Mouse (Mus musculus): ENCODE measurements around the gene Itgb6. TPM values are rescaled to one million over a fixed set of nuclear protein-coding genes. Genes with fewer than 3 reads are reported as not detected.

Itgb6 gene
- polyA plus RNA-seq, 1 experiment from 2014 or later, result 0.40 TPM

GRCm38 (mm10) chr2:60739389-60740137, 17.1 kb upstream of the Itgb6 start:
- no peaks in the 10 kb centered on the region for H3K27me3 ChIP-seq (ENCODE audit: control insufficient read depth, insufficient read depth, low read length)
- no peak overlapping the region for H3K9ac ChIP-seq (ENCODE audit: low read length)
- no peak overlapping the region for H3K4me2 ChIP-seq
- no peaks in the 10 kb centered on the region for H3K4me1 ChIP-seq (ENCODE audit: control insufficient read depth, insufficient read depth, low read length)
- ATAC-seq (ENCODE audit: low FRiP score) (no peak), DNase-seq (ENCODE audit: low spot score, missing footprints) (no peak)
- no peak overlapping the region for H3K27ac ChIP-seq (ENCODE audit: low read depth, low read length)
- 77% methylated on average over 10 of the region's 10 CpGs for WGBS
- H3K9me3 ChIP-seq (ENCODE audit: control insufficient read depth, low read length), result no peaks in the 10 kb centered on the region
- no peaks in the 10 kb centered on the region for H3K36me3 ChIP-seq (ENCODE audit: control insufficient read depth, insufficient read depth, low read length)
- H3K4me3 ChIP-seq (ENCODE audit: low read depth, low read length), result no peak overlapping the region

GRCm38 (mm10) chr2:60730929-60731328, 8.5 kb upstream of the Itgb6 start:
- H3K9me3 ChIP-seq (ENCODE audit: control insufficient read depth, low read length), result no peaks in the 10 kb centered on the region
- DNase-seq (ENCODE audit: low spot score, missing footprints) (no peak), ATAC-seq (ENCODE audit: low FRiP score) (no peak)
- WGBS, result 51% methylated on average over 6 of the region's 6 CpGs
- H3K27ac ChIP-seq (ENCODE audit: low read depth, low read length), result no peak overlapping the region
- no peak overlapping the region for H3K4me2 ChIP-seq
- peaks cover 3% of the 10 kb centered on the region; the same call in 1 of the 2 replicates for H3K4me1 ChIP-seq (ENCODE audit: control insufficient read depth, insufficient read depth, low read length)
- H3K27me3 ChIP-seq (ENCODE audit: control insufficient read depth, insufficient read depth, low read length), result no peaks in the 10 kb centered on the region
- no peak overlapping the region for H3K4me3 ChIP-seq (ENCODE audit: low read depth, low read length)
- H3K9ac ChIP-seq (ENCODE audit: low read length), result no peak overlapping the region
- H3K36me3 ChIP-seq (ENCODE audit: control insufficient read depth, insufficient read depth, low read length), result no peaks in the 10 kb centered on the region

DNA sequence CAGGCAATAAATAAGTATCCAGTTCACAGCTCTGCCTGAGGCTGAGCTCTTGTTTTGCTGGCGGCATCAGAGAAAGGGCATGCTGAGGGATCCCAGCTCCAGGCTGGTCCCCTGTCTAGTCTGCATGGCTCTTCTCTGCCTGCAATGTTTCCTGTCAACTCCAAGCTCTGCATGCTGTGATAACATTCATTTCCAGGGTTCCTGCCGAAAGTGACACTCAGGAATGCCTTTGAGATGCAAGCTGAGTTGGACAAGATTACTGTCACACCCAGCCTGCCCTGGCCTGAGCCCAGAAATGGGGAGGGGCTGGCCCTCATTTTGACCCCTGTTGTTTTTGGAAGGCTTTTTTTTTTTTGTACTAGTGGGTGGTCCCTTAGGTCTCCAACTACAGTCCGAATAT, 7.6 kb upstream of the Itgb6 start:
- 14% methylated on average over 3 of the region's 3 CpGs for WGBS
- no peaks in the 10 kb centered on the region for H3K27me3 ChIP-seq (ENCODE audit: control insufficient read depth, insufficient read depth, low read length)
- peaks cover 3% of the 10 kb centered on the region; the same call in 1 of the 2 replicates for H3K4me1 ChIP-seq (ENCODE audit: control insufficient read depth, insufficient read depth, low read length)
- H3K4me3 ChIP-seq (ENCODE audit: low read depth, low read length), result no peak overlapping the region
- ATAC-seq (ENCODE audit: low FRiP score), result no peak
- no peak overlapping the region for H3K27ac ChIP-seq (ENCODE audit: low read depth, low read length)
- no peak overlapping the region for H3K9ac ChIP-seq (ENCODE audit: low read length)
- no peaks in the 10 kb centered on the region for H3K36me3 ChIP-seq (ENCODE audit: control insufficient read depth, insufficient read depth, low read length)
- no peaks in the 10 kb centered on the region for H3K9me3 ChIP-seq (ENCODE audit: control insufficient read depth, low read length)
- H3K4me2 ChIP-seq, result no peak overlapping the region
- DNase-seq (ENCODE audit: low spot score, missing footprints), result no peak

GRCm38 (mm10) chr2:60728902-60729585, 6.6 kb upstream of the Itgb6 start:
- Histone ChIP-seq H3K4me2 (no peak overlapping the region), H3K36me3 (ENCODE audit: control insufficient read depth, insufficient read depth, low read length) (no peaks in the 10 kb centered on the region), H3K9me3 (ENCODE audit: control insufficient read depth, low read length) (no peaks in the 10 kb centered on the region), H3K27me3 (ENCODE audit: control insufficient read depth, insufficient read depth, low read length) (no peaks in the 10 kb centered on the region), H3K9ac (ENCODE audit: low read length) (no peak overlapping the region), H3K27ac (ENCODE audit: low read depth, low read length) (no peak overlapping the region), H3K4me3 (ENCODE audit: low read depth, low read length) (no peak overlapping the region), H3K4me1 (ENCODE audit: control insufficient read depth, insufficient read depth, low read length) (peaks cover 3% of the 10 kb centered on the region; the same call in 1 of the 2 replicates)
- DNase-seq (ENCODE audit: low spot score, missing footprints) (no peak), ATAC-seq (ENCODE audit: low FRiP score) (no peak)
- 80% methylated on average over 10 of the region's 10 CpGs for WGBS

DNA sequence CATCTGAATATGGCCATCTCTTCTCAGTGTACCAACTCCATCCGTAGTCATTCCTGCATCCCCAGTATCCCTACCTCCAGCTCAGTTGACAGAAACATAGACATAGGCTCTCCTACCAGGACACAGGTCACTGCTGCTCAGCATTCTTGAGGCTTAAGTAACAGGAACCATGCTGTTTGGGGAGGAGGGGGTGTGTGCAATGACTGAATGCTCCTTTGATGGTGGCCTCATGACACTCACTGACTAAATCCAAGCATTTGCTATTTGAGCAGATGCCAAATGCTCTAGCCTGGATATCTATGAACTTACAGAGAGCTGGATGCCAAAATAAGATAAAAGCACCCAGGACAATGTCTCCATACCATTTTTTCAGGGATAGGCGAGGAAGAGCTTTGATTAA, 2.2 kb upstream of the Itgb6 start:
- Histone ChIP-seq H3K27me3 (ENCODE audit: control insufficient read depth, insufficient read depth, low read length) (no peaks in the 10 kb centered on the region), H3K9me3 (ENCODE audit: control insufficient read depth, low read length) (no peaks in the 10 kb centered on the region), H3K4me2 (no peak overlapping the region), H3K27ac (ENCODE audit: low read depth, low read length) (no peak overlapping the region), H3K9ac (ENCODE audit: low read length) (no peak overlapping the region), H3K36me3 (ENCODE audit: control insufficient read depth, insufficient read depth, low read length) (no peaks in the 10 kb centered on the region), H3K4me1 (ENCODE audit: control insufficient read depth, insufficient read depth, low read length) (no peaks in the 10 kb centered on the region), H3K4me3 (ENCODE audit: low read depth, low read length) (no peak overlapping the region)
- 74% methylated on average over 2 of the region's 2 CpGs for WGBS
- ATAC-seq (ENCODE audit: low FRiP score) (no peak), DNase-seq (ENCODE audit: low spot score, missing footprints) (no peak)

GRCm38 (mm10) chr2:60722967-60723366, 524 bp upstream of the Itgb6 start:
- ATAC-seq (ENCODE audit: low FRiP score), result no peak
- 94% methylated on average over 3 of the region's 3 CpGs for WGBS

DNA sequence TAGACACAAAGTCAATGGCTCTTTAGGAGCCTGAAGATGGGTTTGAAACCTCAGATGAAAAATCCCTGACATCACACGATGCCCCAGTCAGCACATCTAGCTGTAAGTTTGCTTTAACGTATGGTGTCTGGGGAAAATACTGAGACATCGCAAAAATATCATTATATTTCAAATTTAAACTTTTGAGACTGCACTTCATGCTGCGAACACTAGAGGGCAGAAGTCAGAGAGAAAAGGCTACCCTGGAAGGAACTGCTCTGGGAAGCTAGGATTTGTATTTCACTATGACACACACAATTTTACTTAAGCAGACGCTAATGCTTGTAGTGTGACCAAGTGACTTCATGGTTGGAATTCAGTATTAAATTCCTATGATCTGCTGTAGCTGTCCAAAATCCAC, 1.5 kb downstream of the Itgb6 start:
- no peak overlapping the region for H3K4me2 ChIP-seq
- H3K36me3 ChIP-seq (ENCODE audit: control insufficient read depth, insufficient read depth, low read length), result no peaks in the 10 kb centered on the region
- ATAC-seq (ENCODE audit: low FRiP score) (no peak), DNase-seq (ENCODE audit: low spot score, missing footprints) (peak; percentile 94)
- H3K4me3 ChIP-seq (ENCODE audit: low read depth, low read length), result no peak overlapping the region
- H3K9me3 ChIP-seq (ENCODE audit: control insufficient read depth, low read length), result no peaks in the 10 kb centered on the region
- no peaks in the 10 kb centered on the region for H3K27me3 ChIP-seq (ENCODE audit: control insufficient read depth, insufficient read depth, low read length)
- no peak overlapping the region for H3K9ac ChIP-seq (ENCODE audit: low read length)
- no peaks in the 10 kb centered on the region for H3K4me1 ChIP-seq (ENCODE audit: control insufficient read depth, insufficient read depth, low read length)
- WGBS, result 24% methylated on average over 5 of the region's 5 CpGs
- no peak overlapping the region for H3K27ac ChIP-seq (ENCODE audit: low read depth, low read length)

More at GRCm38 (mm10) chr2:60722967-60723366, 524 bp upstream of the Itgb6 start:
- Histone ChIP-seq H3K36me3 (ENCODE audit: control insufficient read depth, insufficient read depth, low read length) (no peaks in the 10 kb centered on the region), H3K9ac (ENCODE audit: low read length) (no peak overlapping the region), H3K9me3 (ENCODE audit: control insufficient read depth, low read length) (no peaks in the 10 kb centered on the region), H3K4me2 (no peak overlapping the region), H3K4me1 (ENCODE audit: control insufficient read depth, insufficient read depth, low read length) (no peaks in the 10 kb centered on the region), H3K27ac (ENCODE audit: low read depth, low read length) (no peak overlapping the region), H3K27me3 (ENCODE audit: control insufficient read depth, insufficient read depth, low read length) (no peaks in the 10 kb centered on the region), H3K4me3 (ENCODE audit: low read depth, low read length) (no peak overlapping the region)
- DNase-seq (ENCODE audit: low spot score, missing footprints), result no peak

DNA sequence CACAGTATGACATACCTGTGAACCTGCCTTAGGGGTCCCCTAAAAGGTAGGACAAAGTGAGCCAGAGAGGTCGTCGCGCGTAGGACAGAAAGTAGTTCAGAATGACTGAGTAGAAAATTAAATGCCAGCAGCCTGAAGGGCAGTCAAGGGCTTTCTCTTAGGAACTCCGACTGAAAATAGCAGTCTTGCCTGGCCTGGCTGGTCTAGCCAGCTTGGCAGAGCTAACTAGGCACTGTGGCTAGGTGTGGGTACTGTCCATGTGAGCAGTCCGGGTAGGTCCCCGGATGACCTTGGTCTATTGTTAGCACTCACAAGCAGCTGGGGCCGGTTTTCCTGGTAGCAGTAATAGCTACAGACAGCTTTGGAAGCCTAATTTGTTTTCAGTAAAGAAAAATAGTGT, 2.2 kb downstream of the Itgb6 start:
- H3K27ac ChIP-seq (ENCODE audit: low read depth, low read length), result no peak overlapping the region
- H3K4me2 ChIP-seq, result no peak overlapping the region
- peaks cover 2% of the 10 kb centered on the region; the same call in 1 of the 2 replicates for H3K4me1 ChIP-seq (ENCODE audit: control insufficient read depth, insufficient read depth, low read length)
- DNase-seq (ENCODE audit: low spot score, missing footprints) (no peak), ATAC-seq (ENCODE audit: low FRiP score) (no peak)
- no peaks in the 10 kb centered on the region for H3K9me3 ChIP-seq (ENCODE audit: control insufficient read depth, low read length)
- no peaks in the 10 kb centered on the region for H3K36me3 ChIP-seq (ENCODE audit: control insufficient read depth, insufficient read depth, low read length)
- H3K9ac ChIP-seq (ENCODE audit: low read length), result no peak overlapping the region
- WGBS, result 74% methylated on average over 8 of the region's 8 CpGs
- no peaks in the 10 kb centered on the region for H3K27me3 ChIP-seq (ENCODE audit: control insufficient read depth, insufficient read depth, low read length)
- H3K4me3 ChIP-seq (ENCODE audit: low read depth, low read length), result no peak overlapping the region

DNA sequence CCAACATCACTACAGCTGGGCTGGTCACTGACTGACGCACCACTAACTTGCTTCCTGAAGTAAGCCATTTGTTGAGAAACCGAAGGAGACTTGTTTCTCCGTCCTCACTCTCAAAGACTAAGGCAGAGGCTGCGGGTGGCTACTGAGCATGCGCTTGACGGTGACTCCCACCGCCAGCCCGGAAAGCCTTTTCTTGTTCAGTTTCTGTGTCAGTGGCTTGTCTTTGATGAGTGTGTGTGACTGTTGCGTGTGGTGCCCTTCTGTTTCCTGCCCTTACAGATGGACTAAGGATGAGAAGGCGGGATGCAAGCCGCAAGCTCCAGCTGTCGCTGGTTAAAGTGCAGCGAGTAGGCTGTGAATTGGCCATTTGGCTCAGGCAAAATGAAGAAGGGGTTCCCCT, 5.1 kb downstream of the Itgb6 start:
- no peak for ATAC-seq (ENCODE audit: low FRiP score)
- DNase-seq (ENCODE audit: low spot score, missing footprints), result no peak
- no peak overlapping the region for H3K4me2 ChIP-seq
- no peaks in the 10 kb centered on the region for H3K27me3 ChIP-seq (ENCODE audit: control insufficient read depth, insufficient read depth, low read length)
- H3K4me1 ChIP-seq (ENCODE audit: control insufficient read depth, insufficient read depth, low read length), result peaks cover 4% of the 10 kb centered on the region; the same call in 1 of the 2 replicates
- H3K4me3 ChIP-seq (ENCODE audit: low read depth, low read length), result no peak overlapping the region
- H3K9me3 ChIP-seq (ENCODE audit: control insufficient read depth, low read length), result no peaks in the 10 kb centered on the region
- WGBS, result 80% methylated on average over 13 of the region's 13 CpGs
- no peak overlapping the region for H3K27ac ChIP-seq (ENCODE audit: low read depth, low read length)
- H3K9ac ChIP-seq (ENCODE audit: low read length), result no peak overlapping the region
- no peaks in the 10 kb centered on the region for H3K36me3 ChIP-seq (ENCODE audit: control insufficient read depth, insufficient read depth, low read length)

Measured in midbrain, embryonic 11.5 days (tissue).